Mouse (Mus musculus) cortical plate, adult 2 months (tissue): Measurements from ENCODE around the gene Gm10300.

Source experiments
- CTCF ChIP-seq: fragments of 200-500 bp; IDR thresholded peaks from 2 replicates; pipeline ENCODE4 v1.5.1; 2011; ENCODE audit warnings: mild to moderate bottlenecking, control low read depth, low read length; ENCODE audit not compliant: insufficient read depth; ENCODE audit errors: extremely low read depth
- POLR2A ChIP-seq: fragments of 200-500 bp; IDR thresholded peaks from 2 replicates; pipeline ENCODE4 v1.6.1; 2011; ENCODE audit warnings: mild to moderate bottlenecking, low read length, control low read depth; ENCODE audit not compliant: insufficient read depth; ENCODE audit errors: extremely low read depth

GRCm38 (mm10) chr4:132027806-132028205 lies 46.7 kb upstream of the Gm10300 start:
- TF ChIP-seq CTCF (no peak), POLR2A (no peak)
